Mouse (Mus musculus): ENCODE results near the gene Pcbp1. TPM values are rescaled to one million over a fixed set of nuclear protein-coding genes. Genes with fewer than 3 reads are reported as not detected.
"Not testable (repeated sequence)": the region's sequence is repeated elsewhere in the genome, so short reads cannot be mapped to it uniquely, and the experiment has no call there.

Pcbp1 gene
- 552 and 588 TPM in 2 replicates for polyA plus RNA-seq (2014; fragmentation: Nextera tagmentation; extraction: Ambion mirVana)

DNA sequence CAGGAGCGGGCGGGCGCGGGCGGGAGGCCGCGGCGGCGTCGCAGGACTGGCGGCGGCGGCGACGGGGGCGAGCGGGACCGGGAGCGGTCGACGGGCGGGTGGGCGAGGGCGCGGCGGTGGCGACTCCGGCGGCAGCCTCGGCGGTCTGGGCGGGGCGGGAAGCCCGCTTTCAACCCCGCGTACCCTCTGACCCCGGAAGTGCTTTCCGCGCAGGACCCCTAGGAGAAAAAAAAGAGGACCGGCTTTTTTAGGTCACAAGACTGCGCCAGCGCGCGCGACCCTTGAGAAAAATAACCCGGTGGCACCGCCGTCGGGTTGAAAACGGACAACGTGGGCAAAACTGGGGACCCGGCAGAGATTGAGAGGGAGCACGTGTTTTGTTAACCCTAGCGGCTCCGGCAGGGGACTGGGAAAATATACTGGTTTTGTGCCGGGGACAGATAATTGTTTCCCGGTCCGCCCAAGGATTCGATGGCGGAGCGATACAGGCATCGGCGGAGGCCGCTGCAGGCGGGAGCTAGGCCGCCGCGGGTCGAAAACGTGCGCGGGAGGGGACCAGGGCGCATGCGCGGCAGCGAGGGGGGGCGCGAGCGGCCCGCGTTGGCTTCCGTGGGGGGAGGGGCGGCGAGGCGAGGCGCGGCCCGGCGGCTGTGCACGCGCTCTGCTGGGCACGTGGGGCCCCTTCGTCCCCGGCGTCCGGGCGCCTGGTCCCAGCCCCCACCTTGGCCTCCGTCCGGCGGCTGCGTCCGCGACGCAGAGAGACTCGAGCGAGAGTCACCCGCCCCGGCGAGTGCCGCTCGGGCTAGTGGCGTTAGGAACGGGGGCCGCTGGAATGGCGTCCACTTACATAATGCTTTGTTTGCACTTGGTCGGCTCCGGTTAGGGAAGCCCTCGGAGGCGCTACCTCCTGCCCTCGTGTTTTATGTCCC is at the start of gene Pcbp1:
Pcbp1 (minus strand) TSS at position 290 of the 929 bp plus-strand sequence.
- Histone ChIP-seq H3K4me1 (ENCODE audit: insufficient read depth) (peaks cover 10% of the 10 kb centered on the region; the same call in 1 of the 2 replicates), H3K9ac (peak within 1 kb of the TSS; percentile 99), H3K4me3 (ENCODE audit: low read depth, low read length) (peak within 1 kb of the TSS; percentile 99), H3K4me2 (peak within 1 kb of the TSS; percentile 82), H3K27me3 (ENCODE audit: insufficient read depth, low read length) (no peaks in the 10 kb centered on the region), H3K9me3 (ENCODE audit: low read depth, low read length) (no peaks in the 10 kb centered on the region), H3K27ac (ENCODE audit: low read depth) (peak within 1 kb of the TSS; percentile 100), H3K36me3 (ENCODE audit: insufficient read depth) (peaks cover 31% of the 10 kb centered on the region)
- no peak for TF ChIP-seq CTCF (IDR thresholded peaks at IDR 0.05; ENCODE audit: low read depth)
- under 1% methylated on average over 119 of the region's 120 CpGs for WGBS
- DNase-seq (peak; percentile 97), ATAC-seq (ENCODE audit: insufficient read depth) (peak; percentile 82)

DNA sequence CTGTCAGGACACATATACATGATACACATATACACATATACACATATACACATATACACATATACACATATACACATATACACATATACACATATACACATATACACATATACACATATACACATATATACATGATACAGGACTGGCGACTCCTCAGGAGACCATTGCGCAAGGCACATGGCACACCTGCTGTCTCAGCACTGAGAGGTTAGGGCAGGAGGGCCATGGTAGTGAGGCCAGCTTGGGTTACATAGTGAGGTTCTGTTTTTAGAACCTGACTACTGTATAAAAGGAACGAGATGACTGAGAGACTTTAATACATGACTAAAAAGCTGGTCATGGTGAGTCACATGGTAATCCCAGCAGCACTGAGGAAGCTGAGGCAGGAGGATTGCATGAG is 48.4 kb upstream of the Pcbp1 start:
- H3K4me2 ChIP-seq: no peak overlapping the region
- ATAC-seq (ENCODE audit: insufficient read depth) (no peak), DNase-seq (no peak)
- peaks cover 17% of the 10 kb centered on the region for H3K4me1 ChIP-seq (ENCODE audit: insufficient read depth)
- TF ChIP-seq CTCF (IDR thresholded peaks at IDR 0.05; ENCODE audit: low read depth): no peak
- no peak overlapping the region for H3K4me3 ChIP-seq (ENCODE audit: low read depth, low read length)
- no peaks in the 10 kb centered on the region for H3K36me3 ChIP-seq (ENCODE audit: insufficient read depth)
- no peaks in the 10 kb centered on the region for H3K27me3 ChIP-seq (ENCODE audit: insufficient read depth, low read length)
- no peak overlapping the region for H3K27ac ChIP-seq (ENCODE audit: low read depth)
- WGBS: 88% methylated on average over 3 of the region's 3 CpGs
- H3K9ac ChIP-seq: no peak overlapping the region
- no peaks in the 10 kb centered on the region for H3K9me3 ChIP-seq (ENCODE audit: low read depth, low read length)

DNA sequence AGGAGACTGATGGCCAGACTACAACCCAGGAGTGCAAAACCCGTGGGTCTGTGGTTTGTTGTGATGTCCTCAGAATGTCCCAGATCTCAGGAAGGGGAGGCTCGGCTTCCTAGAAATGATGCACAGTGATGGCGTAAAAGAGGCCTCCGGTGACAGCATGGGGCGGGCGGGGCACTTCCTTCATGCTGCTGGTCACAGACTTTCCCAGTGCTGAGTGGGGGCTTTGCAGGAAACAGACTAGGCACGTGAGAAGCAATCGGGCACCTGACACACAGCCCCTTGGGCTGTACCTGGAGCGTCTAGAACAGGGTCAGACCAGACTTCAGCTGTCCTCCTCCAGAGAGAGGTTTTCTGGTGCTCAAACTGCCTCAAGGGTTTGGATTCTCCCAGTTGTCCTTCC is 44.7 kb upstream of the Pcbp1 start:
- Histone ChIP-seq H3K4me2 (no peak overlapping the region), H3K36me3 (ENCODE audit: insufficient read depth) (peaks cover 4% of the 10 kb centered on the region; the same call in 1 of the 2 replicates), H3K4me1 (ENCODE audit: insufficient read depth) (peaks cover 24% of the 10 kb centered on the region), H3K4me3 (ENCODE audit: low read depth, low read length) (no peak overlapping the region), H3K9ac (no peak overlapping the region), H3K27ac (ENCODE audit: low read depth) (no peak overlapping the region), H3K9me3 (ENCODE audit: low read depth, low read length) (no peaks in the 10 kb centered on the region), H3K27me3 (ENCODE audit: insufficient read depth, low read length) (no peaks in the 10 kb centered on the region)
- TF ChIP-seq CTCF (IDR thresholded peaks at IDR 0.05; ENCODE audit: low read depth): no peak
- ATAC-seq (ENCODE audit: insufficient read depth) (peak; percentile 35), DNase-seq (no peak)
- 47% methylated on average over 9 of the region's 9 CpGs for WGBS

DNA sequence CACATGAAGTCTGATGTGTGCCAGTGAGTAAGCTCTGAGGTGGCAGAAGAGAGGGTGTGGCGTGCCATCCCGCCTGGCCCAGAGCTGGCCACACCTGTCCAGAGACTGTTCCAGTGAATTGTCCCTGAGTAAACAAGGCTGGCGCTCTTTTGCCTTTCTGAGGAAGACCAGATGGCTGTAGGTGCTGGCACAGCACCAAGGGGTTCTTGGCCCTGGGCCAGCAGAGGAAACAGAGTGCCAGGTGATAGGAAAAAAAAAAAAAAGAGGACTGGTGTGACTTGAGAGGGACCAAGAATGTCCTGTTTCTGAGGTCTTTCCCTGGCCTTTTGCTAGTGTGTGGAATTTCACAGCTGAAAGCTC is 43.3 kb upstream of the Pcbp1 start:
- Histone ChIP-seq H3K27ac (ENCODE audit: low read depth) (peak overlapping the region; percentile 48; the same call in 1 of the 2 replicates), H3K4me1 (ENCODE audit: insufficient read depth) (peaks cover 24% of the 10 kb centered on the region), H3K36me3 (ENCODE audit: insufficient read depth) (peaks cover 15% of the 10 kb centered on the region), H3K9ac (no peak overlapping the region), H3K27me3 (ENCODE audit: insufficient read depth, low read length) (no peaks in the 10 kb centered on the region), H3K4me3 (ENCODE audit: low read depth, low read length) (no peak overlapping the region), H3K4me2 (no peak overlapping the region), H3K9me3 (ENCODE audit: low read depth, low read length) (no peaks in the 10 kb centered on the region)
- DNase-seq (peak; percentile 76), ATAC-seq (ENCODE audit: insufficient read depth) (peak; percentile 56; the same call in 1 of the 2 replicates)
- TF ChIP-seq CTCF (IDR thresholded peaks at IDR 0.05; ENCODE audit: low read depth): no peak
- WGBS: 24% methylated on average over 3 of the region's 3 CpGs

DNA sequence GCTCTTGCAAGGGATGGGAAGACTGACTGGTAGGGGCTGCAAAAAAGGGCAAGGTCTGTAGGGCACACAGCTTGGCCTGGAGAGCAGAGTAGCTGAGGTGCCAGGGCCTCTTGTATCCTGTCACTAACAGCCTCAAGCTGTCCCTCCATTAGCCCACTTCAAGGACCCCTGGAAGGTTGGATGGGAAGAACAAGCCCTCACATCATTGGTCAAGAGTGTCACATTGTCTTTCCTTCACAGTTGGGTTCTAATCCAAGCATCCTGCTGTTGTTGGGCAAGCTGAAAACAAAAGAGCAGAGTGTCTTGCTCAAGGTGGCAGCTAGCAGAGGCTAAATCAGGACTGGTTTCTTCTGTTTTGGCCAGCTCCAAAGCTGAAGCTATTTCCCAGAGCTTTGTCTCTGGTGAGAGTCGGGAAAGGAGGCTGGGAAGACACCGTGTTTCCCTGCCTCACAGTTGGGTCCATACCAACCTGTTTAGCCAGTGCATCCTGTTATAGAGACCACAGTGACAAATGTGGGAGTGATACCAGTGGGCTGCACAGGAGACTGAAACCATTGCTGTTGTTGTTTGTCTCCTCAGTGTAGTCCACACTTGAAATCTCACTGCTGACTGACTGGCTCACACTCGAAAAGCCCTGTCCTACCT is 42.8 kb upstream of the Pcbp1 start:
- peak overlapping the region; percentile 48; the same call in 1 of the 2 replicates for H3K27ac ChIP-seq (ENCODE audit: low read depth)
- DNase-seq (no peak), ATAC-seq (ENCODE audit: insufficient read depth) (peak; percentile 7; the same call in 1 of the 2 replicates)
- no peak overlapping the region for H3K4me2 ChIP-seq
- peaks cover 19% of the 10 kb centered on the region for H3K36me3 ChIP-seq (ENCODE audit: insufficient read depth)
- no peak for TF ChIP-seq CTCF (IDR thresholded peaks at IDR 0.05; ENCODE audit: low read depth)
- 44% methylated on average over 3 of the region's 3 CpGs for WGBS
- H3K27me3 ChIP-seq (ENCODE audit: insufficient read depth, low read length): no peaks in the 10 kb centered on the region
- H3K4me1 ChIP-seq (ENCODE audit: insufficient read depth): peaks cover 24% of the 10 kb centered on the region
- no peaks in the 10 kb centered on the region for H3K9me3 ChIP-seq (ENCODE audit: low read depth, low read length)
- no peak overlapping the region for H3K9ac ChIP-seq
- no peak overlapping the region for H3K4me3 ChIP-seq (ENCODE audit: low read depth, low read length)

DNA sequence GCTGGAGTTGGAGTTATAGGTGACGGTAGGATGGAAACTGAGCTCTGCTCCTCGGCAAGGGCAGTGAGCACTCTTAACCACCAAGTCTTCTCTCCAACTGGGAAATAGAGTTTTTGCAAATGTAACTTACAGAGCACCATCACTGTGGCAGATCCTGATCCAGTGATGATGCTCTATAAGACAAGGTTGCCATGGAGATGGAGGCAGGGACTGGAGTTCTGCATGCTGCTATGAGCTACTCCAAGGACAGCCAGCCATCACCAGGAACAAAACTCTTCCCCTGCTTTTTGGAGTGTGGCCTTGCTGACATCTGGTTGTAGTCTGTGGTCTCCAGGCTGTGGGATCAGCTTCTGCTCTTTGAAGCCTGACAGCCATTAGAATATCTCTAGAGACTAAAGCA is 39.7 kb upstream of the Pcbp1 start:
- Histone ChIP-seq H3K4me3 (ENCODE audit: low read depth, low read length) (no peak overlapping the region), H3K27me3 (ENCODE audit: insufficient read depth, low read length) (no peaks in the 10 kb centered on the region), H3K9ac (no peak overlapping the region), H3K4me2 (no peak overlapping the region), H3K36me3 (ENCODE audit: insufficient read depth) (peaks cover 34% of the 10 kb centered on the region), H3K27ac (ENCODE audit: low read depth) (no peak overlapping the region), H3K9me3 (ENCODE audit: low read depth, low read length) (no peaks in the 10 kb centered on the region), H3K4me1 (ENCODE audit: insufficient read depth) (peaks cover 19% of the 10 kb centered on the region)
- ATAC-seq (ENCODE audit: insufficient read depth) (no peak), DNase-seq (no peak)
- 91% methylated on average over 2 of the region's 2 CpGs for WGBS
- TF ChIP-seq CTCF (IDR thresholded peaks at IDR 0.05; ENCODE audit: low read depth): no peak

DNA sequence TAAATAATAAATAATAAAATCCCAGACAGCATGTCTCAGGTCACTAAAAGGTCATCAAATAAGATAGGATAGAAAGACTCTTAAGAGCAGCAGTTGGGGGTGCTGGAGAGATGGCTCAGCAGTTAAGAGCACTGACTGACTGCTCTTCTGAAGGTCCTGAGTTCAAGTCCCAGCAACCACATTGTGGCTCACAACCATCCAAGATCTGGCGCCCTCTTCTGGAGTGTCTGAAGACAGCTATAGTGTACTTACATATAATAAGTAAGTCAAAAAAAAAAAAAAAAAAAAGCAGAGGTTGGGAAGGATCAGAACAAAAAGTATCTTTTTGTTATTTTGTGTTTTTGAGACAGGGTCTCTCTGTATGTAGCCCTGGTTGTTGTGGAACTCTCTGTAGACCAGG is 31.1 kb upstream of the Pcbp1 start:
- 82% methylated on average over 1 of the region's 1 CpGs for WGBS
- H3K36me3 ChIP-seq (ENCODE audit: insufficient read depth): peaks cover 29% of the 10 kb centered on the region
- not testable (repeated sequence) for H3K4me2 ChIP-seq; H3K9me3 ChIP-seq (ENCODE audit: low read depth, low read length); ATAC-seq (ENCODE audit: insufficient read depth); H3K9ac ChIP-seq; H3K4me1 ChIP-seq (ENCODE audit: insufficient read depth); H3K27ac ChIP-seq (ENCODE audit: low read depth); H3K4me3 ChIP-seq (ENCODE audit: low read depth, low read length); H3K27me3 ChIP-seq (ENCODE audit: insufficient read depth, low read length)
- peak; percentile 27 for TF ChIP-seq CTCF (IDR thresholded peaks at IDR 0.05; ENCODE audit: low read depth)
- peak; percentile 19 for DNase-seq

All from lung, embryonic 14.5 days (tissue).